Mouse (Mus musculus): ENCODE results near the gene Aph1c. TPM values are rescaled to one million over a fixed set of nuclear protein-coding genes. Genes with fewer than 3 reads are reported as not detected.

Gene Aph1c
- total RNA-seq (2014; rRNA removed) (0.65 and 1.5 TPM in 2 replicates), polyA plus RNA-seq (2012; rRNA removed) (0.43 and 0.97 TPM in 2 replicates)

DNA sequence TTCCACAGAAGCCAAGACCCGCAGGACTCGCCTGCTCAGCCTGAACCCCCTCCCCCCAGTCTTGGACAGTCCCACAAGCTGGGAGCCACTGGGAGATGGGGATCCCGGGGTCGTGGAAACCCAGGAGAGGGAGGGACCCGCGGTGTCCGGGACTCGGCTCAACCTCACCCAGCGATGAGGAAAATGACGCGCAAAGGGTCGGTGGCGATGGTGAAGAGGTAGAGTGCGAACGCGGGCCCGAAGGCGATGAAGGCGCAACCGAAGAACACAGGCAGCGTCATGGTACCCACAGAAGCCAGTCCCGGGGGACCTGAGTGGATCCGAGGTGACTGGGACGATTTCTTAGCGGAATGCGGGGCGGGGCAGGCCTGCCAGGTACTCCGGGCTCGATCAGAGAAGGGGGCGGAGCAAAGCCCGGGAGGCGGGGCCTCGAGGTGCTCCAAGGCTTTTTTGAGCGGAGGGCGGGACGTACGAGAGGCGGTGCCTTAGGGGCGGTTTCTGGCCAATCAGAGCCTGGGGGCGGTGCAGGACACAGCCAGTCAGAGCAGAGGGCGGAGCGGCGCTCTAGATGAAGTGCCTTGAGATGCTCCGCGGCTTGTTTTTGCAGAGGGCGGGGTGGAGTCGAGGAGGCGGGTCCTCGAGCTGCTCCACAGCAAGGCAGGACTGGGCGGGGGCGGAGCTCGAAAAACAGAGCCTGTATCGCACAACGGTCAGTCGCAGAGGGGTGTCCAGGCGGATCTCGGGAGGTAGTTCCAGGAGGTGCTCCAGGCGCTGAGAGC, at the start of gene Aph1c:
Gene Aph1c (minus strand): TSS at position 409 of the 779 bp plus-strand sequence.
- peak; percentile 95 for DNase-seq (ENCODE audit: extremely low read depth, low read depth, low spot score)
- Histone ChIP-seq H3K79me2 (ENCODE audit: control insufficient read depth, insufficient read depth, low read length) (no peaks in the 10 kb centered on the region), H3K27ac (replicated peaks; ENCODE audit: insufficient read depth, low read depth, low read length) (no peak within 1 kb of the TSS), H3K36me3 (ENCODE audit: control insufficient read depth, insufficient read depth, low read length) (no peaks in the 10 kb centered on the region), H3K9ac (ENCODE audit: low read depth, low read length) (peak within 1 kb of the TSS; percentile 61), H3K4me3 (ENCODE audit: insufficient read depth, low read depth, low read length) (peak within 1 kb of the TSS; percentile 72), H3K4me1 (ENCODE audit: control insufficient read depth, insufficient read depth, low read length) (no peaks in the 10 kb centered on the region; the same call in 1 of the 2 replicates), H3K27me3 (ENCODE audit: control insufficient read depth, insufficient read depth, low read length) (no peaks in the 10 kb centered on the region)
- peak; percentile 71 for TF ChIP-seq POLR2A (IDR thresholded peaks at IDR 0.05; ENCODE audit: extremely low read depth, insufficient read depth, low read length)
- TF ChIP-seq CTCF (IDR thresholded peaks at IDR 0.05; ENCODE audit: low read depth, low read length) = no peak
- WGBS = 1% methylated on average over 58 of the region's 58 CpGs

DNA sequence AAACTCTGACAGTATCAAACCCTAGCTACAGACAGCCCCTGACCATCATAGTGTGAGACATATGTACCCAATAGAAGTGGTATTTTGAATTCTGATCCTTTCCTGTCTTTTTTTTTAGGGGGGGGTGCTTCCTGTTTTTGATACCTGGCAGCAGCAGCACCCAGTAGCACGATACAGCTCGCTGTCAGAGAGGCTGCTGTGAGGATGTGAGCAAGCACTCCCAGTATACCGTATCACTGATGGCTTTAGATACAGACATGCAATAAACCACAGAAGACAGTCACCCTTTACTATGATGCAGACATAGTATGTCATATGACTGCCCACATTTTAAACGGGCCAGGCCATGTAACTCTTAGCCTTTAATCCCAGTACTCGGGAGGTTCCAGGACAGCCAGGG, 49.0 kb upstream of the Aph1c start:
- Histone ChIP-seq H3K36me3 (ENCODE audit: control insufficient read depth, insufficient read depth, low read length) (no peaks in the 10 kb centered on the region), H3K9ac (ENCODE audit: low read depth, low read length) (no peak overlapping the region), H3K79me2 (ENCODE audit: control insufficient read depth, insufficient read depth, low read length) (no peaks in the 10 kb centered on the region), H3K4me1 (ENCODE audit: control insufficient read depth, insufficient read depth, low read length) (peaks cover 3% of the 10 kb centered on the region), H3K4me3 (ENCODE audit: insufficient read depth, low read depth, low read length) (no peak overlapping the region), H3K27ac (replicated peaks; ENCODE audit: insufficient read depth, low read depth, low read length) (no peak overlapping the region), H3K27me3 (ENCODE audit: control insufficient read depth, insufficient read depth, low read length) (no peaks in the 10 kb centered on the region)
- no peak for DNase-seq (ENCODE audit: extremely low read depth, low read depth, low spot score)
- TF ChIP-seq CTCF (IDR thresholded peaks at IDR 0.05; ENCODE audit: low read depth, low read length) (no peak), POLR2A (IDR thresholded peaks at IDR 0.05; ENCODE audit: extremely low read depth, insufficient read depth, low read length) (no peak)
- 73% methylated on average over 5 of the region's 5 CpGs for WGBS

DNA sequence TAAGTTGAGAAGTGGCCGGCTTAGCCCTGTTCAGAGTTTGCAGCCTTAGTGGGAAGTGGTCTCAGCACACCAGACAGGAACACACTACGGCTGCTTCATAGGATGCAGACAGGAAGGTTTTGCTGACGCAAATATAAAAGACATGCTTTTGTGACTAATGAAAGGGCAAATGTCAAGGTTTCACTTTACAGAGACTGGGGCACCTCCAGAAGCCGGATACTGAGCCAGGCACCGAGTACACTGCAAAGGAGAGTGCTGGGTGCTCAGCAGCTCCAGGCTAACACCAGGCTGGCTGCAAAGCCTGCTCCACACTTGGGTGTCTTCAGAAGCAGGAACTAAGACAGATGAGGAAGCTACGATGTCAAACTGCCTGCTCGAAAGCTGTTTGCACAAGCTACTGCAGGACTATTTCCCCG, 47.9 kb upstream of the Aph1c start:
- Histone ChIP-seq H3K27ac (replicated peaks; ENCODE audit: insufficient read depth, low read depth, low read length) (peak overlapping the region; percentile 8), H3K4me1 (ENCODE audit: control insufficient read depth, insufficient read depth, low read length) (peaks cover 3% of the 10 kb centered on the region), H3K27me3 (ENCODE audit: control insufficient read depth, insufficient read depth, low read length) (no peaks in the 10 kb centered on the region), H3K36me3 (ENCODE audit: control insufficient read depth, insufficient read depth, low read length) (no peaks in the 10 kb centered on the region), H3K79me2 (ENCODE audit: control insufficient read depth, insufficient read depth, low read length) (no peaks in the 10 kb centered on the region), H3K4me3 (ENCODE audit: insufficient read depth, low read depth, low read length) (no peak overlapping the region), H3K9ac (ENCODE audit: low read depth, low read length) (no peak overlapping the region)
- 56% methylated on average over 8 of the region's 8 CpGs for WGBS
- TF ChIP-seq POLR2A (IDR thresholded peaks at IDR 0.05; ENCODE audit: extremely low read depth, insufficient read depth, low read length) (no peak), CTCF (IDR thresholded peaks at IDR 0.05; ENCODE audit: low read depth, low read length) (no peak)
- DNase-seq (ENCODE audit: extremely low read depth, low read depth, low spot score) = peak; percentile 21

DNA sequence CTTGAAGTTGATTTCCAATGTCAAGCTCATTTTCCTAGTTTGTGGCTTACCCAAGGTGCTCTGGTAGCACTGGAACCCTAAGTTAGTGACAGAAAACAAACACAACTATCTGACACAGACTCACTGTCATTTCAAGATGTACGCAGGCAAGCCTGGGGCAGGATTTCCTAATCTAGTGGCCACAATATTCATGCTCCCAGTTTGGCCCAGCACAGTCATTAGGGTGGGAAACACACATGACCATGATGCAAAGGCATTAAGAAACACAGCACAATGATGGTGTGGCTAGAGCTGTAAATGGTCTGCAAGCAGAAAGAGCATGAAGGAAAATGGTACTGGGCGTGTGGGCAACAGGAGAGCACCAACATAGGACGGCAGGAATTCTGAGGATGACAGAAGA, 47.3 kb upstream of the Aph1c start:
- H3K27ac ChIP-seq (replicated peaks; ENCODE audit: insufficient read depth, low read depth, low read length) = 0 out of 2 replicates have a peak overlapping the region, but pooled peaks have one; percentile 23

DNA sequence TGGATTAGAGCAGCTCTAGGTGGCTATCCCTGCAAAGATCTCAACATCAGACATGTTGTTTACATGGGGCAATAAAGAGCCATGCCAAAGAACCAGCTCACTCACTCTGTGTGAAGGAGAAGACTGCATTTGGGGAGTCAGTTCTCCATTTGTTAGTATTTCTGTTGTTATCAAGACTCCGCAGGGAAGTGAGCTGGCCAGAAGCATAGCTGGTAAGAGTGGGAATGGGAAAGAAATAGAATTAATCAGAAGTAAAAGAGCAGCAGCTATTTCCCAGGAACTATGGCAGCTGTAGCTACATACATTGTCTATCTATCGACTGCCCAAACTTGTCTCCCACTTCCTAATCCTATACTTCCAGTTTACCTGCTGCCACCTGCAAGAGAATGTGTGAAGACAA, 46.2 kb upstream of the Aph1c start:
- DNase-seq (ENCODE audit: extremely low read depth, low read depth, low spot score) = no peak
- Histone ChIP-seq H3K4me1 (ENCODE audit: control insufficient read depth, insufficient read depth, low read length) (no peaks in the 10 kb centered on the region; the same call in none of the 2 replicates), H3K79me2 (ENCODE audit: control insufficient read depth, insufficient read depth, low read length) (no peaks in the 10 kb centered on the region), H3K36me3 (ENCODE audit: control insufficient read depth, insufficient read depth, low read length) (no peaks in the 10 kb centered on the region), H3K27me3 (ENCODE audit: control insufficient read depth, insufficient read depth, low read length) (no peaks in the 10 kb centered on the region), H3K4me3 (ENCODE audit: insufficient read depth, low read depth, low read length) (no peak overlapping the region), H3K9ac (ENCODE audit: low read depth, low read length) (no peak overlapping the region), H3K27ac (replicated peaks; ENCODE audit: insufficient read depth, low read depth, low read length) (no peak overlapping the region)
- TF ChIP-seq POLR2A (IDR thresholded peaks at IDR 0.05; ENCODE audit: extremely low read depth, insufficient read depth, low read length) (no peak), CTCF (IDR thresholded peaks at IDR 0.05; ENCODE audit: low read depth, low read length) (no peak)
- 85% methylated on average over 2 of the region's 2 CpGs for WGBS

More for the DNA sequence above, 47.3 kb upstream of the Aph1c start:
- no peaks in the 10 kb centered on the region for H3K27me3 ChIP-seq (ENCODE audit: control insufficient read depth, insufficient read depth, low read length)
- 61% methylated on average over 3 of the region's 3 CpGs for WGBS
- no peaks in the 10 kb centered on the region; the same call in none of the 2 replicates for H3K4me1 ChIP-seq (ENCODE audit: control insufficient read depth, insufficient read depth, low read length)
- no peak overlapping the region for H3K4me3 ChIP-seq (ENCODE audit: insufficient read depth, low read depth, low read length)
- H3K36me3 ChIP-seq (ENCODE audit: control insufficient read depth, insufficient read depth, low read length) = no peaks in the 10 kb centered on the region
- DNase-seq (ENCODE audit: extremely low read depth, low read depth, low spot score) = no peak
- no peaks in the 10 kb centered on the region for H3K79me2 ChIP-seq (ENCODE audit: control insufficient read depth, insufficient read depth, low read length)
- no peak overlapping the region for H3K9ac ChIP-seq (ENCODE audit: low read depth, low read length)
- TF ChIP-seq POLR2A (IDR thresholded peaks at IDR 0.05; ENCODE audit: extremely low read depth, insufficient read depth, low read length) = no peak
- no peak for TF ChIP-seq CTCF (IDR thresholded peaks at IDR 0.05; ENCODE audit: low read depth, low read length)

DNA sequence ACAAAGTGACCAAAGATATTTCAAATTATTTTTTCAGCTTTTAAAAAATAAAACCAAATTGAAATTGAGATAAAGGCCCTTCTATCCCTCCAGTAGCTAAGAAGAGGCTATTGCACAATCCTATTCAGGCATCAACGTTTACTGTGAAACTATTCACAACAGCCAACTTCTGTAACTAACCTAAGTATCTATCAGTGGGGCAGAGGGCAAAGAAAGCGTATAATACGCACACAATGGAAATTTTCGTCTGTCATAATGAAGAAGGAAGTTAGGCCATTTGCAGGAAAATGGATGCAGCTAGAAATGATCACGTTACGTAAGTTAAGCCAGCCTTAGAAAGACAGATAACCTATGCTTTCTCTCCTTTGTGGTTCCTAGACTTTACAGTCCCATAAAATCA, 45.0 kb upstream of the Aph1c start:
- 65% methylated on average over 6 of the region's 6 CpGs for WGBS
- H3K9ac ChIP-seq (ENCODE audit: low read depth, low read length) = no peak overlapping the region
- H3K79me2 ChIP-seq (ENCODE audit: control insufficient read depth, insufficient read depth, low read length) = no peaks in the 10 kb centered on the region
- no peak for TF ChIP-seq CTCF (IDR thresholded peaks at IDR 0.05; ENCODE audit: low read depth, low read length)
- TF ChIP-seq POLR2A (IDR thresholded peaks at IDR 0.05; ENCODE audit: extremely low read depth, insufficient read depth, low read length) = no peak
- no peak for DNase-seq (ENCODE audit: extremely low read depth, low read depth, low spot score)
- H3K27ac ChIP-seq (replicated peaks; ENCODE audit: insufficient read depth, low read depth, low read length) = no peak overlapping the region
- H3K27me3 ChIP-seq (ENCODE audit: control insufficient read depth, insufficient read depth, low read length) = no peaks in the 10 kb centered on the region
- no peaks in the 10 kb centered on the region; the same call in none of the 2 replicates for H3K4me1 ChIP-seq (ENCODE audit: control insufficient read depth, insufficient read depth, low read length)
- H3K36me3 ChIP-seq (ENCODE audit: control insufficient read depth, insufficient read depth, low read length) = no peaks in the 10 kb centered on the region
- H3K4me3 ChIP-seq (ENCODE audit: insufficient read depth, low read depth, low read length) = no peak overlapping the region
